8 mouse cellular contexts compared by ENCODE assay signal in genomic region chr14:103065294-103066167, GRCm38 (mm10). TPM values are rescaled to one million over a fixed set of nuclear protein-coding genes. Genes with fewer than 3 reads are reported as not detected.
DNase-seq lines count a peak whose midpoint lies in the region; ATAC-seq and TF ChIP-seq lines count a peak whose summit lies in the region.

No protein-coding gene starts in this region.

- peak; percentile 50; the same call in 1 of the 2 replicates for TF ChIP-seq CTCF in testis, adult 2 months (IDR thresholded peaks at IDR 0.05; ENCODE audit: control insufficient read depth, insufficient read depth, insufficient replicate concordance, low read depth, low read length)

- peak; percentile 28 for ATAC-seq in cerebellum, adult (ENCODE audit: insufficient number of reproducible peaks, low FRiP score, low TSS enrichment)

- no peak overlapping the region for H3K27ac ChIP-seq in testis, adult 2 months (ENCODE audit: control insufficient read depth, insufficient read depth, low read depth, low read length)
- H3K27ac ChIP-seq in limb, embryonic 10.5 days, result no peak overlapping the region

- no peaks in the 10 kb centered on the region for H3K9me3 ChIP-seq in limb, embryonic 10.5 days (replicated peaks)

- 15% methylated on average over 10 of the region's 10 CpGs for WGBS in limb, embryonic 10.5 days

- no peaks in the 10 kb centered on the region for H3K36me3 ChIP-seq in testis, adult 2 months (ENCODE audit: control insufficient read depth, insufficient read depth, low read length)
- no peaks in the 10 kb centered on the region for H3K36me3 ChIP-seq in limb, embryonic 10.5 days

- H3K4me3 ChIP-seq in testis, adult 2 months (ENCODE audit: control insufficient read depth, low read depth, low read length), result no peak overlapping the region
- no peak overlapping the region for H3K4me3 ChIP-seq in limb, embryonic 10.5 days

- DNase-seq in testis, postnatal 14 days (ENCODE audit: low spot score), result no peak
- peak; percentile 79 to 83 for DNase-seq in frontal cortex, postnatal 36 days (ENCODE audit: low spot score in 2 of 2)
- peak; percentile 53 for DNase-seq in hindlimb bud, embryonic 11.5 days (ENCODE audit: extremely low spot score, low read depth, low spot score)
- peak; percentile 69 for DNase-seq in limb, embryonic 10.5 days (ENCODE audit: low spot score)
- peak; percentile 90 for DNase-seq in naive thymus-derived CD4-positive, alpha-beta T cell, adult 2 months (ENCODE audit: low read depth)
- DNase-seq in thymus, adult 18-20 months, result peak; percentile 40 to 65

- peaks cover 3% of the 10 kb centered on the region for H3K4me1 ChIP-seq in testis, adult 2 months (ENCODE audit: control insufficient read depth, insufficient read depth, low read length)
- peaks cover 10% of the 10 kb centered on the region for H3K4me1 ChIP-seq in limb, embryonic 10.5 days

- no peak for TF ChIP-seq POLR2A in testis, adult 2 months (IDR thresholded peaks at IDR 0.05; ENCODE audit: control insufficient read depth, low read depth, low read length)

- H3K27me3 ChIP-seq in testis, adult 2 months (ENCODE audit: control insufficient read depth, insufficient read depth, low read length), result no peaks in the 10 kb centered on the region
- H3K27me3 ChIP-seq in limb, embryonic 10.5 days (ENCODE audit: low read depth, poor library complexity, severe bottlenecking), result no peaks in the 10 kb centered on the region

RNA-seq across cellular contexts. Expression of gene Cln5, which starts 4.5 kb away (rescaled TPM):
- 2.8 and 3.2 TPM in 2 replicates for polyA plus RNA-seq in testis, adult 2 months (2012; rRNA removed)
- polyA plus RNA-seq in limb, embryonic 10.5 days (2016; fragmentation: Nextera tagmentation; extraction: Ambion mirVana), result 22.3 and 26.5 TPM in 2 replicates

RNA-seq across cellular contexts. Expression of gene Acod1, which starts 18.8 kb away (rescaled TPM):
- polyA plus RNA-seq in testis, adult 2 months (2012; rRNA removed), result not detected in 2 replicates
- not detected in 2 replicates for polyA plus RNA-seq in limb, embryonic 10.5 days (2016; fragmentation: Nextera tagmentation; extraction: Ambion mirVana)

RNA-seq across cellular contexts. Expression of gene Fbxl3, which starts 33.8 kb away (rescaled TPM):
- 29.4 and 33.2 TPM in 2 replicates for polyA plus RNA-seq in testis, adult 2 months (2012; rRNA removed)
- polyA plus RNA-seq in limb, embryonic 10.5 days (2016; fragmentation: Nextera tagmentation; extraction: Ambion mirVana), result 11.8 and 16.2 TPM in 2 replicates
